Mouse (Mus musculus) CD4-positive, CD25-positive, alpha-beta regulatory T cell (primary cell): ENCODE data around the gene Tmc6. TPM values are rescaled to one million over a fixed set of nuclear protein-coding genes. Genes with fewer than 3 reads are reported as not detected.

ENCODE experiments used
- polyA plus RNA-seq: library from polyadenylated mRNA; unstranded; fragments of 100-300 nt; shearing (Covaris generic); gene quantifications from one replicate; pipeline ENCODE4 v1.2.1, GENCODE M21; 2017

Gene Tmc6
- 164 TPM for polyA plus RNA-seq

GRCm38 (mm10) chr11:117781993-117782704 is at the start of gene Tmc6, which contains the start of gene Tmc8:
Gene Tmc6, minus strand, starts transcription at chr11:117782198.
Gene Tmc8, plus strand, starts transcription at chr11:117782076.

GRCm38 (mm10) chr11:117825333-117826101 is 43.5 kb upstream of the Tmc6 start, which contains the start of the genes Afmid and Tk1:
Gene Afmid, plus strand, starts transcription at chr11:117825924.
Gene Tk1, minus strand, starts transcription at chr11:117826092.

GRCm38 (mm10) chr11:117809407-117810311 is 27.7 kb upstream of the Tmc6 start, which contains the start of the genes Gm20708 and Syngr2:
Gene Gm20708, plus strand, starts transcription at chr11:117809668.
Gene Syngr2, plus strand, starts transcription at chr11:117809668.

GRCm38 (mm10) chr11:117797511-117798159 is 15.6 kb upstream of the Tmc6 start, which contains the start of gene 6030468B19Rik:
Gene 6030468B19Rik, plus strand, starts transcription at chr11:117797660.

Other genes with a start within 250 kb of the Tmc6 start
- gene Tnrc6c, start 127.9 kb downstream of the Tmc6 start, polyA plus RNA-seq = 22.1 TPM
- 146 TPM for gene Tmc8, start 122 bp downstream of the Tmc6 start, polyA plus RNA-seq
- gene 6030468B19Rik, start 15.5 kb upstream of the Tmc6 start, polyA plus RNA-seq = 1.6 TPM
- 3.3 TPM for gene Gm20708, start 27.5 kb upstream of the Tmc6 start, polyA plus RNA-seq
- gene Syngr2, start 27.5 kb upstream of the Tmc6 start, polyA plus RNA-seq = 160 TPM
- 28.2 TPM for gene Afmid, start 43.7 kb upstream of the Tmc6 start, polyA plus RNA-seq
- 27.2 TPM for gene Tk1, start 43.9 kb upstream of the Tmc6 start, polyA plus RNA-seq
- gene Birc5, start 67.1 kb upstream of the Tmc6 start, polyA plus RNA-seq = 9.7 TPM
- gene Tmem235, start 78.6 kb upstream of the Tmc6 start, polyA plus RNA-seq = not detected
- gene Tha1, start 91.3 kb upstream of the Tmc6 start, polyA plus RNA-seq = 21.4 TPM
- gene Socs3, start 187.8 kb upstream of the Tmc6 start, polyA plus RNA-seq = 174 TPM
- 53.6 TPM for gene Pgs1, start 204.1 kb upstream of the Tmc6 start, polyA plus RNA-seq